Mouse (Mus musculus) CH12.LX (cell line): ENCODE measurements around the gene Aftph. TPM values are rescaled to one million over a fixed set of nuclear protein-coding genes. Genes with fewer than 3 reads are reported as not detected.

Experiments
- DNase-seq: peaks from one replicate; pipeline ENCODE4 v3.0.0-alpha.2; 2013; ENCODE audit errors: extremely low read depth
- H3K27ac ChIP-seq: 2 replicates; pipeline ENCODE4 v1.5.1; 2012; ENCODE audit warnings: low read depth, mild to moderate bottlenecking, control low read depth, moderate library complexity; ENCODE audit not compliant: insufficient read depth
- H3K27me3 ChIP-seq: replicated peaks from 2 replicates; pipeline ENCODE3; 2012; ENCODE audit warnings: inconsistent platforms
- H3K36me3 ChIP-seq, 2 experiments: replicated peaks in 1 of 2; 2 replicates each; pipeline versions ENCODE3 to v1.6.1; 2012; ENCODE audit warnings: inconsistent platforms in 1 of 2, low read length in 1 of 2, mild to moderate bottlenecking in 1 of 2, mixed read lengths in 1 of 2, moderate library complexity in 1 of 2; ENCODE audit not compliant: control insufficient read depth in 1 of 2, insufficient read depth in 1 of 2
- H3K4me1 ChIP-seq, 2 experiments: 2 replicates each; pipeline ENCODE4 v1.6.1; 2012; ENCODE audit warnings: inconsistent platforms in 1 of 2, moderate library complexity in 1 of 2; ENCODE audit not compliant: insufficient read depth in 2 of 2, control insufficient read depth in 1 of 2
- H3K4me2 ChIP-seq: 2 replicates; pipeline ENCODE4 v1.6.1; 2012; ENCODE audit warnings: low read depth, mild to moderate bottlenecking, control low read depth; ENCODE audit not compliant: poor library complexity, insufficient read depth, severe bottlenecking
- H3K4me3 ChIP-seq, 3 experiments: fragments of 150-350 bp in 1 of 3; sonication (generic) in 1 of 3; replicated peaks in 1 of 3; 2 replicates each; pipeline versions ENCODE3 to v1.5.1; 2011 to 2012; ENCODE audit warnings: low read depth in 2 of 3, low read length in 2 of 3, mild to moderate bottlenecking in 2 of 3, moderate library complexity in 2 of 3, control low read depth in 1 of 3, improper control_type of control experiment in 1 of 3, inconsistent platforms in 1 of 3, mixed read lengths in 1 of 3; ENCODE audit not compliant: poor library complexity in 1 of 3
- H3K79me2 ChIP-seq: replicated peaks from 2 replicates; pipeline ENCODE4 v1.6.1; 2012; ENCODE audit warnings: mild to moderate bottlenecking, moderate library complexity; ENCODE audit not compliant: control insufficient read depth, poor library complexity, insufficient read depth, severe bottlenecking; ENCODE audit errors: extremely low read depth
- H3K9ac ChIP-seq: 2 replicates; pipeline ENCODE4 v1.6.1; 2012; ENCODE audit warnings: low read depth, mild to moderate bottlenecking, control low read depth, moderate library complexity; ENCODE audit not compliant: insufficient read depth
- H3K9me3 ChIP-seq: replicated peaks from 2 replicates; pipeline ENCODE3; 2012; ENCODE audit warnings: low read length, inconsistent platforms, mixed read lengths
- BHLHE40 ChIP-seq: IDR thresholded peaks from 2 replicates; pipeline ENCODE4 v1.6.1; 2011; ENCODE audit warnings: mild to moderate bottlenecking, low read depth, low read length, improper control_type of control experiment
- CHD1 ChIP-seq: IDR thresholded peaks from 2 replicates; pipeline ENCODE4 v1.6.1; 2012; ENCODE audit warnings: low read depth, low read length, improper control_type of control experiment, inconsistent platforms
- CHD2 ChIP-seq: IDR thresholded peaks from 2 replicates; pipeline ENCODE4 v1.6.1; 2011; ENCODE audit warnings: low read length, improper control_type of control experiment
- CTCF ChIP-seq, 2 experiments: IDR thresholded peaks in 1 of 2; conservative IDR thresholded peaks in 1 of 2; 2 replicates each; pipeline ENCODE4 v1.5.1; 2011 to 2012; ENCODE audit warnings: low read depth in 2 of 2, low read length in 2 of 2, improper control_type of control experiment in 1 of 2, inconsistent platforms in 1 of 2, mild to moderate bottlenecking in 1 of 2, moderate library complexity in 1 of 2
- E2F4 ChIP-seq: IDR thresholded peaks from 2 replicates; pipeline ENCODE4 v1.6.1; 2011; ENCODE audit warnings: low read depth, low read length, improper control_type of control experiment; ENCODE audit not compliant: insufficient replicate concordance
- ELF1 ChIP-seq: IDR thresholded peaks from 2 replicates; pipeline ENCODE4 v1.6.1; 2014; ENCODE audit warnings: low read depth, mild to moderate bottlenecking, inconsistent platforms, low read length, improper control_type of control experiment
- EP300 ChIP-seq: IDR thresholded peaks from 2 replicates; pipeline ENCODE4 v1.6.1; 2011; ENCODE audit warnings: low read length, improper control_type of control experiment
- ETS1 ChIP-seq: conservative IDR thresholded peaks from 2 replicates; pipeline ENCODE4 v1.6.1; 2012; ENCODE audit warnings: low read depth, mild to moderate bottlenecking, inconsistent platforms, low read length, improper control_type of control experiment, moderate library complexity
- GABPA ChIP-seq: IDR thresholded peaks from 2 replicates; pipeline ENCODE4 v1.6.1; 2012; ENCODE audit warnings: low read depth, low read length, improper control_type of control experiment, inconsistent platforms; ENCODE audit not compliant: insufficient replicate concordance
- HCFC1 ChIP-seq: IDR thresholded peaks from 2 replicates; pipeline ENCODE4 v1.6.1; 2012; ENCODE audit warnings: low read depth, mild to moderate bottlenecking, inconsistent platforms, low read length, improper control_type of control experiment
- JUN ChIP-seq: IDR thresholded peaks from 2 replicates; pipeline ENCODE4 v1.6.1; 2011; ENCODE audit warnings: low read depth, mild to moderate bottlenecking, low read length, improper control_type of control experiment, moderate library complexity; ENCODE audit not compliant: insufficient read depth
- MAFK ChIP-seq: IDR thresholded peaks from 2 replicates; pipeline ENCODE4 v1.6.1; 2011; ENCODE audit warnings: low read length, improper control_type of control experiment; ENCODE audit not compliant: insufficient replicate concordance
- MAZ ChIP-seq: IDR thresholded peaks from 2 replicates; pipeline ENCODE4 v1.6.1; 2012; ENCODE audit warnings: low read depth, mild to moderate bottlenecking, inconsistent platforms, low read length, improper control_type of control experiment, moderate library complexity
- MEF2A ChIP-seq: IDR thresholded peaks from 2 replicates; pipeline ENCODE4 v1.6.1; 2014; ENCODE audit warnings: low read depth, mild to moderate bottlenecking, inconsistent platforms, low read length, improper control_type of control experiment, borderline replicate concordance
- MXI1 ChIP-seq: IDR thresholded peaks from 2 replicates; pipeline ENCODE4 v1.6.1; 2011; ENCODE audit warnings: mild to moderate bottlenecking, low read depth, low read length, improper control_type of control experiment
- NRF1 ChIP-seq: IDR thresholded peaks from 2 replicates; pipeline ENCODE4 v1.6.1; 2014; ENCODE audit warnings: low read depth, mild to moderate bottlenecking, inconsistent platforms, low read length, improper control_type of control experiment, moderate library complexity
- PAX5 ChIP-seq: IDR thresholded peaks from 2 replicates; pipeline ENCODE4 v1.6.1; 2012; ENCODE audit warnings: low read length, inconsistent platforms, mixed read lengths
- POLR2A ChIP-seq: IDR thresholded peaks from 2 replicates; pipeline ENCODE4 v1.6.1; 2011; ENCODE audit warnings: low read depth, mild to moderate bottlenecking, improper control_type of control experiment, low read length
- POLR2AphosphoS2 ChIP-seq: IDR thresholded peaks from 2 replicates; pipeline ENCODE4 v1.6.1; 2011; ENCODE audit warnings: low read depth, low read length, improper control_type of control experiment
- RAD21 ChIP-seq: IDR thresholded peaks from 2 replicates; pipeline ENCODE4 v1.6.1; 2011; ENCODE audit warnings: low read depth, mild to moderate bottlenecking, low read length, improper control_type of control experiment, moderate library complexity
- RCOR1 ChIP-seq: conservative IDR thresholded peaks from 2 replicates; pipeline ENCODE4 v1.6.1; 2012; ENCODE audit warnings: low read depth, mild to moderate bottlenecking, inconsistent platforms, low read length, improper control_type of control experiment
- SIN3A ChIP-seq: IDR thresholded peaks from 2 replicates; pipeline ENCODE4 v1.6.1; 2012; ENCODE audit warnings: low read length, improper control_type of control experiment, inconsistent platforms
- SMC3 ChIP-seq: IDR thresholded peaks from 2 replicates; pipeline ENCODE4 v1.6.1; 2011; ENCODE audit warnings: low read depth, low read length, improper control_type of control experiment
- TBP ChIP-seq: conservative IDR thresholded peaks from 2 replicates; pipeline ENCODE4 v1.6.1; 2011; ENCODE audit warnings: low read depth, low read length, improper control_type of control experiment
- TCF12 ChIP-seq: IDR thresholded peaks from 2 replicates; pipeline ENCODE4 v1.6.1; 2014; ENCODE audit warnings: low read depth, mild to moderate bottlenecking, inconsistent platforms, low read length, improper control_type of control experiment
- UBTF ChIP-seq: IDR thresholded peaks from 2 replicates; pipeline ENCODE4 v1.6.1; 2012; ENCODE audit warnings: low read depth, mild to moderate bottlenecking, inconsistent platforms, low read length, improper control_type of control experiment, moderate library complexity
- USF1 ChIP-seq: IDR thresholded peaks from 2 replicates; pipeline ENCODE4 v1.6.1; 2014; ENCODE audit warnings: low read depth, mild to moderate bottlenecking, inconsistent platforms, low read length, improper control_type of control experiment
- ZKSCAN1 ChIP-seq: IDR thresholded peaks from 2 replicates; pipeline ENCODE4 v1.6.1; 2012; ENCODE audit warnings: low read depth, inconsistent platforms, low read length, improper control_type of control experiment, borderline replicate concordance
- ZMIZ1 ChIP-seq: IDR thresholded peaks from 2 replicates; pipeline ENCODE4 v1.6.1; 2012; ENCODE audit warnings: low read depth, mild to moderate bottlenecking, inconsistent platforms, low read length, improper control_type of control experiment
- ZNF384 ChIP-seq: IDR thresholded peaks from 2 replicates; pipeline ENCODE4 v1.6.1; 2012; ENCODE audit warnings: low read depth, low read length, improper control_type of control experiment, inconsistent platforms
- dilution Hi-C: fragments of 300-500 bp; cut with MboI; formaldehyde crosslinking; loops from 2 replicates; pipeline ENCODE4 v1.14.3; 2020; ENCODE audit warnings: low sequenced_read_pairs; ENCODE audit not compliant: extremely low pct_unique_long_range_greater_than_20kb, extremely low pct_ligation_motif_present
- in situ Hi-C: fragments of 300-500 bp; cut with MboI; formaldehyde crosslinking; loops from 3 replicates; pipeline ENCODE4 v1.14.3; 2019; ENCODE audit warnings: low sequenced_read_pairs, low pct_ligation_motif_present, low pct_unique_long_range_greater_than_20kb, mixed read lengths
- polyA plus RNA-seq: library from polyadenylated mRNA; unstranded; fragments of >175 nt; gene quantifications from 2 replicates; pipeline ENCODE4 v1.2.1, GENCODE M21; 2012; ENCODE audit warnings: low read depth; ENCODE audit not compliant: insufficient read length
- total RNA-seq, 2 experiments: library from RNA; depleted of rRNA; stranded (reverse); fragments of 300-350 nt in 1 of 2; fragments of >200 nt in 1 of 2; gene quantifications; 2 replicates each; pipeline ENCODE4 v1.2.3; 2012 to 2014

Aftph gene
- total and polyA plus RNA-seq, 3 experiments = 53.7 to 80.0 (median 53.9) TPM

GRCm38 (mm10) chr11:20662811-20663210, 78.6 kb downstream of the Aftph start:
- no peak overlapping the region for H3K4me3 ChIP-seq
- H3K4me2 ChIP-seq = no peak overlapping the region
- in situ Hi-C loops = no loop called here
- no peaks in the 10 kb centered on the region for H3K36me3 ChIP-seq
- H3K79me2 ChIP-seq = no peaks in the 10 kb centered on the region
- no peaks in the 10 kb centered on the region for H3K27me3 ChIP-seq
- TF ChIP-seq EP300 (no peak), ZMIZ1 (no peak), CHD1 (no peak), ZKSCAN1 (no peak), E2F4 (no peak), NRF1 (no peak), USF1 (no peak), MAZ (no peak), CHD2 (no peak), TBP (no peak), UBTF (no peak)
- dilution Hi-C loops = no loop called here
- H3K9me3 ChIP-seq = no peaks in the 10 kb centered on the region
- H3K27ac ChIP-seq = no peak overlapping the region
- DNase-seq = no peak
- H3K4me1 ChIP-seq = peaks cover 8 to 24% of the 10 kb centered on the region in 2 experiments; a peak in 3 of 4 replicates
- no peak overlapping the region for H3K9ac ChIP-seq

GRCm38 (mm10) chr11:20661652-20662051, 79.7 kb downstream of the Aftph start:
- H3K79me2 ChIP-seq = no peaks in the 10 kb centered on the region

More at GRCm38 (mm10) chr11:20661652-20662051, 79.7 kb downstream of the Aftph start:
- no peak overlapping the region for H3K4me3 ChIP-seq
- no peak overlapping the region for H3K9ac ChIP-seq
- no peaks in the 10 kb centered on the region for H3K36me3 ChIP-seq
- no peaks in the 10 kb centered on the region for H3K27me3 ChIP-seq
- no peak overlapping the region for H3K4me2 ChIP-seq
- no peak overlapping the region for H3K27ac ChIP-seq
- in situ Hi-C loops = no loop called here
- peaks cover 8 to 30% of the 10 kb centered on the region in 2 experiments; a peak in 3 of 4 replicates for H3K4me1 ChIP-seq
- dilution Hi-C loops = no loop called here
- H3K9me3 ChIP-seq = no peaks in the 10 kb centered on the region
- peak; percentile 66 for DNase-seq
- no peak for TF ChIP-seq GABPA
- TF ChIP-seq MEF2A = no peak
- no peak for TF ChIP-seq USF1
- peak; percentile 66 for TF ChIP-seq SMC3
- no peak for TF ChIP-seq CHD2
- no peak for TF ChIP-seq ZMIZ1
- TF ChIP-seq RAD21 = peak; percentile 81
- no peak for TF ChIP-seq MXI1
- no peak for TF ChIP-seq ZNF384
- no peak for TF ChIP-seq POLR2AphosphoS2
- no peak for TF ChIP-seq RCOR1
- no peak for TF ChIP-seq POLR2A
- TF ChIP-seq EP300 = no peak
- no peak for TF ChIP-seq PAX5
- no peak for TF ChIP-seq HCFC1
- no peak for TF ChIP-seq ETS1
- no peak for TF ChIP-seq TCF12
- TF ChIP-seq MAZ = no peak
- TF ChIP-seq BHLHE40 = no peak
- no peak for TF ChIP-seq NRF1
- no peak for TF ChIP-seq SIN3A
- TF ChIP-seq CTCF (conservative IDR thresholded peaks at IDR 0.05 in 1 of 2, IDR thresholded peaks at IDR 0.05 in 1 of 2; ENCODE audit: low read depth in 2 of 2, low read length in 2 of 2) = peak; percentile 88 to 96
- no peak for TF ChIP-seq JUN
- no peak for TF ChIP-seq ELF1
- peak; percentile 85; the same call in 1 of the 2 replicates for TF ChIP-seq MAFK
